Mouse (Mus musculus): ENCODE data around the gene Rpl11.
"Not testable (repeated sequence)": the region's sequence is repeated elsewhere in the genome, so short reads cannot be mapped to it uniquely, and the experiment has no call there.

Rpl11 gene

GRCm38 (mm10) chr4:136053247-136053596 lies at the start of gene Rpl11:
Rpl11 (minus strand) TSS chr4:136053428.
- DNase-seq (ENCODE audit: low spot score) = peak; percentile 89

GRCm38 (mm10) chr4:136101753-136102152 lies 48.5 kb upstream of the Rpl11 start:
- not testable (repeated sequence) for DNase-seq (ENCODE audit: low spot score)

- DNase-seq (ENCODE audit: low spot score) = no peak
These were observed 47.3 kb upstream of the Rpl11 start for GRCm38 (mm10) chr4:136100396-136101070.

GRCm38 (mm10) chr4:136098446-136098845 lies 45.2 kb upstream of the Rpl11 start:
- DNase-seq (ENCODE audit: low spot score) = no peak

- no peak for DNase-seq (ENCODE audit: low spot score)
These were observed 43.4 kb upstream of the Rpl11 start for GRCm38 (mm10) chr4:136096446-136097113.

- DNase-seq (ENCODE audit: low spot score) = no peak
These were observed 42.4 kb upstream of the Rpl11 start for GRCm38 (mm10) chr4:136095490-136096105.

GRCm38 (mm10) chr4:136094519-136095219 lies 41.4 kb upstream of the Rpl11 start:
- DNase-seq (ENCODE audit: low spot score) = no peak

GRCm38 (mm10) chr4:136092498-136092897 lies 39.3 kb upstream of the Rpl11 start:
- DNase-seq (ENCODE audit: low spot score) = no peak

GRCm38 (mm10) chr4:136091346-136091745 lies 38.1 kb upstream of the Rpl11 start:
- DNase-seq (ENCODE audit: low spot score) = no peak

- DNase-seq (ENCODE audit: low spot score) = no peak
These were observed 36.7 kb upstream of the Rpl11 start for GRCm38 (mm10) chr4:136089748-136090583.

GRCm38 (mm10) chr4:136088971-136089747 lies 35.9 kb upstream of the Rpl11 start:
- no peak for DNase-seq (ENCODE audit: low spot score)

- DNase-seq (ENCODE audit: low spot score) = no peak
These were observed 35.1 kb upstream of the Rpl11 start for GRCm38 (mm10) chr4:136088364-136088763.

- no peak for DNase-seq (ENCODE audit: low spot score)
These were observed 34.0 kb upstream of the Rpl11 start for GRCm38 (mm10) chr4:136087261-136087660.

GRCm38 (mm10) chr4:136084840-136085239 lies 31.6 kb upstream of the Rpl11 start:
- no peak for DNase-seq (ENCODE audit: low spot score)

GRCm38 (mm10) chr4:136083269-136084105 lies 30.3 kb upstream of the Rpl11 start:
- no peak for DNase-seq (ENCODE audit: low spot score)

- no peak for DNase-seq (ENCODE audit: low spot score)
These were observed 28.5 kb upstream of the Rpl11 start for GRCm38 (mm10) chr4:136081729-136082128.

GRCm38 (mm10) chr4:136078649-136079048 lies 25.4 kb upstream of the Rpl11 start:
- DNase-seq (ENCODE audit: low spot score) = no peak

- DNase-seq (ENCODE audit: low spot score) = no peak
These were observed 23.7 kb upstream of the Rpl11 start for GRCm38 (mm10) chr4:136076776-136077538.

GRCm38 (mm10) chr4:136071178-136071714 lies 18.0 kb upstream of the Rpl11 start:
- peak; percentile 75 for DNase-seq (ENCODE audit: low spot score)
